Mouse (Mus musculus): Measurements from ENCODE around the gene Cog6.
"Not testable (repeated sequence)": the region's sequence is repeated elsewhere in the genome, so short reads cannot be mapped to it uniquely, and the experiment has no call there.

The Cog6 gene

DNA sequence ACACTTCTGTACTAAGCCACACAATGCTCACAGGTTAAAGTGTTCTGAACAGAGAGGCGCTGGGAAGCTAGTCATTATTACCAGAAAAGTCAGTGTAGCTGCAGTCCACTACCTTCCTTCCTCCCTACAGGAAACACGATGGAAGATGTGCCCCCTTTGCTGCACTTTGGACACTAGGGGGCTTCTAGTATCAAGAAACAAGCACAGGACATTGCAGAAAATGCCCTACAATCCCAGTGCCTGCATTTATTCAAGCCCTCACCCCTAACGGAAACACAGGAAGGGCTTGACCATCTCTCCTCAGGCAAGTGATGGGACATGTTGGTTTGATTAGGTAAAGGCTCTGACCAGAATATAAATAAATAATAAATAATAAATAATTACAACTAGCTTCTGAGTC lies 16.4 kb upstream of the Cog6 start:
- in situ Hi-C loops (cut with MseI, MboI): loop anchor here (5.0 to 10.0 kb wide), 3 partner anchors 211 to 411 kb away; no protein-coding TSS in a partner anchor

DNA sequence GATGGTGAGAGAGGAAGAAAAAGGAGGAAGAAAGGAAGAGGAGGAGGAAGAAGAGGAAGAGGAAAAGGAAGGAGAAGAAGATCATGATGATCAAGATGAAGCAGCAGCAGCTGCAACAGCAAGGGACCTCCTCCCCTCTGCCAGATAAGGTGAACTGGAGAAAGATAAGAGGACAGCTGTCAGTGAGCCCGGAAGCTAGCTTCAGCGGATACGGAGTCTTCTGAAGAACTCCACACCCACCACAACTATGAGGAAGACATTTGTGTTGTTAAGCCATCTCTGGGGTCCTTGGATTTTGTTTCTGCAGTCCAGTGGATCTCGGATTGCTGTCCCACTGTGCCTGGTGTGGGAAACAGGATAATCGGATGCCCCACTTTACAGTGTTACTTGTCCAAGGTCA lies 15.4 kb upstream of the Cog6 start:
- in situ Hi-C loops (cut with MseI, MboI): loop anchor here (5.0 to 10.0 kb wide), 3 partner anchors 212 to 412 kb away; no protein-coding TSS in a partner anchor

DNA sequence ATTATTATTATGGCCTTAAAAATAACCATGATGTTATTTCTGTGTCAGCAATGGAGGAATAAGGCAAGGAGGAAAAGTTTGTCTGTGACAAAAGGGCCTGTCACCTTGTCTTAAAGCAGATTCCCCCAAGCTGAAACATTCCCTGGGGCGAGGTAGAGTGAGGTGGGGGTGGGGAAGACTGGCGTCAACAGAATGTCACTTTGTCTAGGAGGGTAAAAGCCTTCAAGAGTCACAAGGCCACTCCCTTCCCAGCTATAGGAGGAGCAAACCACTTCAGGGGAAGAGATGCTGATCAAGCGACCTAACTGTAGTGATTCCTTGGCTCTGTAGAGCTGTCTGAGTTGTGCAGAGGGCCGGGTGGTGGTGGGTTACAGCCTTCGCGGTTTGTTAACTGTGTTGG lies 14.5 kb upstream of the Cog6 start:
- in situ Hi-C loops (cut with MseI, MboI): loop anchor here (5.0 to 10.0 kb wide), 3 partner anchors 213 to 413 kb away; no protein-coding TSS in a partner anchor

DNA sequence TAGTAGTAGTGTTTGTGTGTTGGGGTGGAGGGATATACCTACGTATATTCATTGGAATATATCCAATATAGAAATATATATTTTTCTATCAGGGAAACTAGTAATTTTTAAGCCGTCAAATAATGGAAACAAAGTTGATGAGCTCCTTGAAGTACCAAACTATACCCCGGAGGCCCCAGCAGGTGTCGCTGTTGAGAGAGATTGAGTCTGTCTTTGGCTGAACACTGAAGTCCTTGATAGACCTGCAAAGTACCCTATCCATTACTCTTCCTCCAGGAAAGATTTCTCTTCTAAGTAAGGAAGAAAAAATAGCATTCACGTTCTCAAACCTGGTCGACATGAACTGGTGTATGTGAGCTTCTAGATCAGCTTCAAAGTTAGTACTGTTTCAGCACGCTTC lies 12.0 kb upstream of the Cog6 start:
- in situ Hi-C loops (cut with MseI, MboI): loop anchor here in 1 of 2 experiments (10.0 kb wide), 1 partner anchor 426 kb away; no protein-coding TSS in a partner anchor

DNA sequence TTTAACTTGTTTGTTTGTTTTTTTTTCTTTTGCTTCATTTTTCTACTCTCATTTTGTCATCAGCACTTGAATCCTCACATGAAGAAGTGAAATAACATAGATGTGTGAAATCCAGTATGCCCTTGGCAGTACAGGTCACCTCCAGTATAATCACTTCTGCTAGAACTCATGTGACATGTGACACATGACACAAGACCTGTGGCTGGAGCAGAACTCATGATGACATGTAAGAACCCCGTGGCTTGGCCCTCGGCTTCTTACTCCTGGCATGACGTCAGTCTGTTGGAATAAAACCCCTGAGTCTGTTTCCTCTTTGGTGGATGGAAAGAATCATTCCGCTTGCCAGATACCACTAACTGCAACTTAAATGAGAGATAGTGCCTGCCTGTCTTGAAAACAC lies 10.3 kb upstream of the Cog6 start:
- in situ Hi-C loops (cut with MseI, MboI): loop anchor here in 1 of 2 experiments (10.0 kb wide), 1 partner anchor 427 kb away; no protein-coding TSS in a partner anchor

DNA sequence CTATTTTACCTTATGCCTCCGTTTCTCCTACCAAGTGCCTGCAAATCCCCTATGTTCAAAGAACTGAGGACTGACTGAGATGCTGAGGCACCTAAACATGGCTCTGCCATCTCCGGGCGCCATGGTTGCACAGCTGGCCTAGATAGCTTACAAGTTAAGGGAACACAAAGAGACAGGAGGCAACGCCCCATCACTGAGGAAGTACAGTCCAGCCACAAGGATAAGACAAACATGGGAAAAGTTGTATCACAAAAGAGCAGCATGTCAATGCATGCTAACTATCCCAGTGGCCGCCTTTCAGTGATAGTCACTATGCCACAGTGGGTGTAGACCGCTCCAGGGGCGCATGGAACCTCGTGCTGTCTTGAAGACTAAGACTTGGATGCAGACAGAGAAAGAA lies 9.6 kb downstream of the Cog6 start:
- in situ Hi-C loops (cut with MseI, MboI): no loop called here

DNA sequence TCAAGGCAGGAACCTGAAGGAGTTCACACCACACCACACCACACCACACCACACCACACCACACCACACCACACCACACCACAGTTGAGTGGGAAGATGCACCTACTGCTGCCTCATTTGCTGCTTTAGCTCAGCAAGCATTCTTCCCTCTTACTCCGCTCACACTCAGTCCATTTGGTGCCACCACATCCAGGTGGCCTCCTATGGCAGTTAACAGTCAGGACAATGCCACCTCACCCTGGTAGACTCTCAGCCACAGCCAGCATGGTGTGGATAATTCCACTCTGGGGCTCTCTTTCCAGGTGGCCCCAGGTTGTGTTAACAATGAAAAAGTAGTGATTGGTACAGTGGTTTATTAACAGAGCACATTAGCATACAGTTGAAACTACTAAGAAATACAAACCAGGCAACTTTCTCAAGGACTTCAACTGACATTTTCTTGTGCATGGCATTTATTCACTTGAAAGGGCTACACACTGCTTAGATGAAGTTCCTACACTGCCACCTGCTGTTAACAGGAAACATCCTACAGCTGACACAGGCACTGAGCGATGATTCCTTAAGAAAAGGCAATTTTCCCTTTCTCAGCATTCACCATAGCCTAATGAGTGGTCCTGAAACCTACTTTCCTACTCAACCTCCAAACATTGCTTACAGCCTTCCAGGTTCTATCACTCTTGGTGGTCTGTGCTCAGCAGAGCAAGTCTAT lies 12.5 kb downstream of the Cog6 start:
- in situ Hi-C loops (cut with MseI, MboI): no loop called here

DNA sequence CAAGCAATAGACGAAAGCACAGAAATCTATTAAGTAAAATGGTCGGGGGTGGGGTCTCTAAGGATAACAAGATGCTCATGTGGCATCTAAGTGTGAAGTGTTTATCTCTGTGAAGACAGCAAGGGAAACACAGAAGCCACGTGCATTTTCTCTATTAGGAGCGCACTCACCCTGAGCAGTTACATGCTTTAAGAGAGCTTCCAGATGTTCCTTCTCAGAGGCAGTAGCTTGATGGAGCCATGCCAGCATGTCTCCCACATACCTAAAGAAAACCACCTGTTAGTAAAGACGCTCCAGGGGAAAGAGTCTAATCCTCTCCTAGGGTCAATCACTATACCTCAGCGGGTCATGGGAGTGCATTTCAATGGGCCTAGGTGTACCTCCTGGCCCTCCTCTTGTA lies 15.0 kb downstream of the Cog6 start:
- in situ Hi-C loops (cut with MseI, MboI): no loop called here

DNA sequence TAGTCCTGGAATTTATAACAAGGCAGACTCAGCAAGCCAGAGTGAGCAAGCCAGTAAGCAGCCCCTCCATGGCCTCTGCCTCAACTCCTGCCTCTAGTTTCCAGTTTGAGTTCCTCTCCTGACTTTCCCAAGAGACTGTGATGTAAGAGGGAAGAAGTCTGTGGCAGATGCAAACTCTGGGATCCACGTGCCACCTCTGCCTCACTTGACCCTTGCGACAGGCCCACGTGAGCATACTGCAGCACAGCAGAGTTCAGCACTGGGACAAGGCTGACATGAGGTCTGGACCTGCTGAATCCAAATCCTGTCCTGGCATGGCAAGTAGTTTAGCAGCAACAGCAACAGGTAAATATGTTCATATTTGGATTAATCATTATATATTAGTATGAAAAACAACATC lies 17.0 kb downstream of the Cog6 start:
- in situ Hi-C loops (cut with MseI, MboI): no loop called here

DNA sequence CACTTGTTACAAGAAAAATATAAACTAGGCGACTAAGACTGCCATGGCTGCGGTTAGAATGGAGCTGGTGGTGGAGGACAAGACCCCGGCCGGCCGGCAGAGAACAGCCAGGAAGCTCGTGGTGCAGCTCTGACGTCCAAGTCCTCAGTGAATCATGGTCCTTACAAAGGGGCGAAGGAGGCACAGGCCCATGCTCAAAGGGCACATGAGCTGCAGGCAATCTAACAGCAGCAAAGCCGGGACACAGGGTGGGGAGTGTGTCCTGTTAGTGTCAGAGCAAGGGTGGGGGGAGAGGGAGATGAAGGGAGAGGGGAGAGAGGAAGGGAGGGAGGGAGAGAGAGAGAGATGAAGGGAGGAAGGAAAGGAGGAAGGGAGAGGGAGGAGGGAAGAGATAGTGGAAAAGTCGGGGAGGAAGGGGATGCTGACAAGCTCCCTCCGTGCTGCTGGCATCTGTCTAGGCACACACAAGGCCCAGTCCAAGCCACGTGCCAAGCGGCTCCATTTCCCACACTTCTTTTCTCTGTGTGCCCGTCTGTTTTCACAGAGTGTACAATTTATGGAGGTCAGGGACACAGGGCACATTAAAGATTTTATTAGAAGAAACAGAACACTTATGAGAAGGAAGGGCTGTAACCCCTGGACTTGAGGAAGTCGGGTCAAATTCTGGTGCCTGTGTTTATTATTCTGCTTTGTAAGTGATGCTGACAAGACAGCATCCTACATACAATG lies 17.9 kb downstream of the Cog6 start:
- in situ Hi-C loops (cut with MseI, MboI): no loop called here

DNA sequence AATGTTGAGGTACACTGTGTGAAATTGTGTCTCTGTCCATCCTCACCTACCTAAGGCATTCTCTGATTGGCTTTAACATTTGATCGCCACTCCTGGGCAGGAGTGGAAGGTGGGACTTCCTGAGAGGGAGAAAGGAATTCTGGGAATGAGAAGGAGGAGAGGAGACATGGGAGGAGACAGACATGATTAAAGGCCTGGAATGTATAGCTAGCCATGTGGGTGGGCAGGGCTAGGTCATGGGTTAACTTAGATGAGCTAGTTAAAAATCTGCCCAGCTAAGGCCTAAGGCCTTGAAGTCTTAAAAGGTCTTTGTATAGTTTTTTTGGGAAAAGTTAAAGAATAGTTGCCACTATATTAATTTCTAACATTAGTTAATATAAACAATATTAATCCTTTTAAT lies 19.7 kb downstream of the Cog6 start:
- in situ Hi-C loops (cut with MseI, MboI): no loop called here

DNA sequence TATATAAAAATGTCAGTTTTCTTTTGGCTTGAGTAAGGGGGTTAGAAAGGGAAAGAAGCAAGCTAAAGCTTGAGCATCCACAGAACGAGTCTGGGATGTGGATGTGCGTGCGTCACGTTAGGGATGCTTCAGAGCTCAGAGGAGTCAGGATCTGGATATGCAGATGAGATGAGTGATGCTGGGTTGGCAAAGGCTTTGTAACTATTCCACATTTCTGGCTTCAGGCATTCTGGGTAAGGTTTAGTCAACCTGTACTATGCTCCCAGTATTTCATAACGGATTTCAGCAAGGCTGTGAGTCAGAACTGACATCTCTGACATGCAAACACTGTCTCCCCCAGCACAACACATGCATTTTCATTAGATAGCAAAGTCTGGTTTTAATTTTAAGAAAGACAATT lies 20.4 kb downstream of the Cog6 start:
- in situ Hi-C loops (cut with MseI, MboI): no loop called here

DNA sequence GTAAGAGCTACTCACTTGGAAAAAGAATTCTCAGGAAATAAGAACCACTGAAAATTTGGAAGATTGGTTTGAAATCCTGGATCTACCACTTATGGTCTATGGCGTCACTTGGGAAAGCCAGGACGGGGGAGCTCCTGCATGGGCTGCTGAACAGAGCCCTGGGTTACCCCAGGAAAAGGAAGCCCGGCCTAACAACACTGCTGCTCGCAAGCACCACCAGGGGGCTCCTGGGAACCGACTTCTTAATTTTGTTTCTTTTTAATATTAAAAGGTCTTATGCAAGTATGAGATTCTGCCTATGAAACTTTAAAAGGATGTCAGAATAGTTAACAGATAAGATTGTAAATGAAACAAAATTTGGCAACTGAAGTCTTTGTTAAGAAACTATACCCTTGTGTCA lies 22.4 kb downstream of the Cog6 start:
- in situ Hi-C loops (cut with MseI, MboI): no loop called here

DNA sequence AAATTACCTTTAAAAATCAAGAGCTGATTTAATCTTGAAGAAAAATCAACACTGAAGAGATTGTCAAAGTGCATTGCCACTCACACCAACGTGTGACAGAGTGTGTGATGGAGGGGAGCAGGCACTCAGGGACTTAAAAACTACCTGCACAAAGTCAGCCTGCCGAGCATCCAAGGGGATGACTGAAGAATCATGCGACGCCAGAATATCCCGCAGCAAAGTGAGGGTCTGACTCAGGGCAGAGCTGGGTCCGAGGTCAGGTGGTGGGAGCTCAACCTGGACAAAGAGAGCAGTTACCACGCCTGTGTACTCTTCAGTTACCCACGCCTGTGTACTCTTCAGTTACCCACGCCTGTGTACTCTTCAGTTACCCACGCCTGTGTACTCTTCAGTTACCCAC lies 23.7 kb downstream of the Cog6 start:
- in situ Hi-C loops (cut with MseI, MboI): no loop called here

DNA sequence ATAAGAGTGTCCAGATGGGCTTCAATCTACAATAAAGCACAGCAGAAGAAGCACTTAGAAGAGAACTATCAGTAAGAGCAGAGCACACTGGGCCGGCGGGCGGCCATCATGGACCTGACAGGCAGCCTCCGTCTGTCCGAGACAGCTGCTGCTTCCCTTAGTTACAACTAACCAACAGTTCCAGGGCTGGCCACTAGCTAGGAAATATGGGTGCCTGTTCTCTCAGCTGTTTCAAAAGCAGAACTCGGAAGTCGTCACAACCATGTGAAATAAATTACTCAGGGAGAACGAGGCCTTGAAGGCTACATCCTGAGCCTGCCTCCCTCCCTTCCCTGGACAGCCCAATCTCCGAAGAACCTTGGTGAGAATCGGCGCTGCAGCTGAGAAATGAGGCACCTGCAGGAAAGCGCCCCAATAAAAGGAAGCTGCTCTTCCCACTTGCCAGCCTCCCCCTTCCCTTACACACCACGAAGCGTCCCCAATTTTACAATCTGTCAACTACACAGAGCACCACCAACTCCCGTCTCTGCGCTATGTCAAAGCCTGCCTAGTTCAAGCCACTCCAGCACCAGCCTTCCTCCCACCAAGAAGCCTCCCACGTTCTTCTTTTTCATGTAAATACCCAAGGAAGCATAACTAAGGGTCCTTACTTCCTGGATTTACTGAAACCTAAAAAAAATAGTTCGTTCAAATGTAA lies 26.8 kb downstream of the Cog6 start:
- in situ Hi-C loops (cut with MseI, MboI): no loop called here

DNA sequence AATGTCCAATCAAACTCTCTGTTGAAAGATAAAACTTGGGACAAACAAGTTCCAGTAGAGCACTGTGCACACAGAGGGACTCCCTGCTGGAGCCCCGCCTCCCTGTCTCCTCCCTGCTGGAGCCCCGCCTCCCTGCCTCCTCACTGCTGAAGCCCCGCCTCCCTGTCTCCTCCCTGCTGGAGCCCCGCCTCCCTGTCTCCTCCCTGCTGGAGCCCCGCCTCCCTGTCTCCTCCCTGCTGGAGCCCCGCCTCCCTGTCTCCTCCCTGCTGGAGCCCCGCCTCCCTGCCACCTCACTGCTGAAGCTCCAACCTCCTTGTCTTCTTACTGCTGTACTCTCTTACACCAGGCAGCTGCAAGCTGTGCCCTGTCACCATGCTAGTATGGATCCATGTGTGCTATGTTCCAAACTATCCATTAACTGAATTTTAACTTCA lies 31.5 kb downstream of the Cog6 start:
- in situ Hi-C loops (cut with MseI, MboI): not testable (repeated sequence)

DNA sequence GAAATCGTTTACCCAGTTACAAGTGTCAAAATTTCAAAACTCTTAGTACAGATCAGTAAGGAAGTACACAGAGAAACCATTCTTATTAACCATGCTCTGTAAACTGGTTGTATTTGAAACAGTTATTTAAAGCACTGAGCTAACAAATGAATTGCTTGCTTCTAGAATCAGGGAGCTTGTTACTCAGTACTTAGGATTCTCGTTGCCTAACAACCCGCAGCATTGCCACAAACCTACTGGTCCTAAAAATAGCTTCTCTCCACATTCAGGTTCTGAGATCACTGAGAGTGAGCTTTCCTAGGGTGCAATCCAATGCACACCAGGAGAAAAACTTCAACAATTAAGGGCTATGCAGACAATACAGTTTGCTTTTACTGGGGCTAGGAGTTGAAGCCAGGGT lies 33.3 kb downstream of the Cog6 start:
- in situ Hi-C loops (cut with MseI, MboI): no loop called here

DNA sequence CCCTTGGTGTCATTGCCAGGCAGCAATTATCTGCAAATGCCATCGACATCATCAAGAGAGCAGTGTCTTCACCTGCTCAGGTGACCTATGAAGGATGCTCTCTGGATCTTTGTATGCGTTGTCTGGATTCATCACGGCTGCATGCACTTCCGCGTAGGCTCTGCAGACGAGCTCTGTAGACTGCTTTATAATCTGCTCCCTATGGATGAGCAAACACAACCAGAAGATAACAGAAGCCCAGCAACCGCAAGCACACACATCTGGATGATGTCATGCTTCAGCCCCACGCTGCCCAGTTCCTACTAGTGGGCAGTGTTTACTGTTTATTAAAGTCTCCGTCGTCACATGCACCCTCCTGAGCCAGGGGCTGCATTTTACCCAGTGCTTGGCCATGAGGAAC lies 34.0 kb downstream of the Cog6 start:
- in situ Hi-C loops (cut with MseI, MboI): no loop called here

DNA sequence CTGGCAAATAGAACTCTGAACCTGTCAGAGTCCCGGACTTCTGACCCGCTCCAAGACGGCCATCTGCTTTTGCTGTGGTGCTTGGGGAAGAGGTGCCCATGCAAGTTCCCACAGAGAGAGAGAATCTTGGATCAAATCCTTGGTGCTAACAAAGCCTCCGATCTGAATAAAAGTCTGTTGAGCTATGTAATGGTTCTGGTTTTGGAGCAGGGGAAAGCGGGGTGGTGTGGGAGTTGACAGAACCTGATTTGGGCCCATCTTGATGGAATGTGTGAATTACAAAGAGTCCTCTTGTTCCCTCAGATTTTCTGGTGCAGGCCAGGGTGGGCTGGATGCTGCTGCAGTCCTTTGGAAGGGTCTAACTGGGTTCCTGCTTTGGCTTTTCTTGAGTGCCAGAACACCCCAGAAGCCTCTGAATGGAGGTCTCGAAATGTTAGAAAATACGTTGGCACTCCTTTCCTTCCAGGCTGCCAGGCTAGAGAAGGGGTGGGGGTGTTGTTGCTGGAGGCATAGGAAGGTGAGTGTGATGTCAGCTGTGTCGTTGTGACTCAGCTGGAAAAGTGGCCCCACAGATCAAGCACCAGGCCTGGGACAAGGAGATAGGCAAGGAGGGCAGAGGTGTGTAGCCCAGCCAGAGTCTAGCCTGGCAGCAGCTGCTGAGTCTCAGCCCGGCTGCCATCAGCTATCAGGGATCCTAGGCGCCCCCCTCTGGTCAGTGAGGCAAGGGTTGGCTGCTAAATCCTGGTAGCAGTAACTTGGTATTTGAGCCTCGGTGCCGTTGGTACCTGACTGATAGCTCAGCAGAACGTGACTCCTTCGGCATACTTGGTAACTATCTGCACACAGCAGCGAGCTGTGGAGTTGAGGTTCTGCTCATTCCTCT lies 42.1 kb downstream of the Cog6 start:
- in situ Hi-C loops (cut with MseI, MboI): no loop called here

DNA sequence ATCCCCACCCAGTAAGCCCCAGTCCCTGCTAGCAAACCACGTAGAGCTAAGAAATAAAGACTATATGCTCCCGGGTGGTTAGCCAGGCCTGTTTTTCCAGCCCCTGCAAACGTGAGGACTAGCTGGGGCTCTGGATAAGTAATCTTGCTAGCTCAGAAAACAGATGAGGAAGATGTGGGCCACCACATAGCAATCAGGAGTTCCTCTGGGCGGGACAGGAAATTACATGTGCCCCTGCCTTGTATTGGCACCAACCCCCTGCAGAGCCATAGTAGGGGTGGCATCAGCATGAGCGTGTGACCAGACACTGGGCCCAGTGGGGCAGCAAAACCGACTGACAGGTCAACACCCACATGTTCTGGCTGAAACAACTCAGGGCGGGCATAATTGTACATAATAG lies 44.1 kb downstream of the Cog6 start:
- in situ Hi-C loops (cut with MseI, MboI): no loop called here

DNA sequence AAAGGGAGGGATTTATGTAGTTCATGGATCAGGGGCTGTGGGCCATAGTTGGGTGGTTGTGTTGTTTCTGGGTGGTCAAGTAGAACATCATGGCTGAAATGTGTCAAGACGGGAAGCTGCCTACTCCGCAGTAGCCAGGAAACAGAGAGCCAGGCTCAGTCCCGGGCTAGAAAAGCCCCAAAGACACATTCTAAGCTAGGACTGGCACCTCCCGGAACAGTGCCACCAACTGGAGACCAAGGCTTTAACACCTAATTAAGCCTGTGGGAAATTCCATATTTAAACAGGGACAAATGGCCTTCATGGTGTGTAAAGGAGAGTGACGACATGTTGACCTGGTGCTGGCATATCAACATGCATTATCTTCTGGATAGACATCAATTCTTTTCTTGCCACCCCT lies 50.0 kb downstream of the Cog6 start:
- in situ Hi-C loops (cut with MseI, MboI): no loop called here

Data from mouse trophoblast stem cell (cell line).